In genomic region chr15:7681011-7681410, GRCm38 (mm10) we compare ENCODE assay signal across 27 mouse cellular contexts.
"Had no signal": no experiment of that assay in that cellular context is flagged by ENCODE, and none has a peak within 500 bp of the region (broad histone marks: within the 10 kb centered on the region; RNA-seq: fewer than 3 reads in every experiment).

No protein-coding gene starts in this region.

- DNase-seq: cerebellum, adult 2 months; cerebellum, adult 8-10 months; cerebellum, adult 9-10 months; cerebellum, adult 9-11 months; cerebellum, postnatal 10 days; cerebellum, postnatal 14 days; cerebellum, postnatal 25 days; cerebellum, postnatal 36 days; embryo, embryonic 11 days; forebrain, postnatal 0 days; gastrocnemius, adult 2 months; gastrocnemius, postnatal 10 days; gastrocnemius, postnatal 14 days; gastrocnemius, postnatal 25 days; gastrocnemius, postnatal 36 days; heart, adult 18-20 months had no signal

- H3K4me3 ChIP-seq: embryonic facial prominence, embryonic 12.5 days; embryonic facial prominence, embryonic 13.5 days; embryonic facial prominence, embryonic 15.5 days; erythroblast, embryonic 14.5 days; forebrain, embryonic 10.5 days; forebrain, embryonic 12.5 days; forebrain, embryonic 13.5 days; forebrain, embryonic 15.5 days; gastrocnemius, adult 2 months; heart, embryonic 10.5 days had no signal

- H3K27me3 ChIP-seq: embryonic facial prominence, embryonic 13.5 days; embryonic facial prominence, embryonic 15.5 days; forebrain, embryonic 12.5 days; forebrain, embryonic 13.5 days; forebrain, embryonic 15.5 days had no signal

- H3K4me1 ChIP-seq: embryonic facial prominence, embryonic 12.5 days; embryonic facial prominence, embryonic 13.5 days; embryonic facial prominence, embryonic 15.5 days; forebrain, embryonic 12.5 days; forebrain, embryonic 13.5 days; forebrain, embryonic 15.5 days had no signal

- H3K4me2 ChIP-seq: embryonic facial prominence, embryonic 12.5 days; embryonic facial prominence, embryonic 13.5 days; embryonic facial prominence, embryonic 15.5 days; forebrain, embryonic 12.5 days; forebrain, embryonic 13.5 days; forebrain, embryonic 15.5 days had no signal

- H3K9ac ChIP-seq: embryonic facial prominence, embryonic 12.5 days; embryonic facial prominence, embryonic 13.5 days; embryonic facial prominence, embryonic 15.5 days; forebrain, embryonic 12.5 days; forebrain, embryonic 13.5 days; forebrain, embryonic 15.5 days; forebrain, postnatal 0 days had no signal

- H3K36me3 ChIP-seq: embryonic facial prominence, embryonic 12.5 days; embryonic facial prominence, embryonic 13.5 days; embryonic facial prominence, embryonic 15.5 days; forebrain, embryonic 10.5 days; forebrain, embryonic 12.5 days; forebrain, embryonic 15.5 days; heart, embryonic 10.5 days had no signal

- H3K27ac ChIP-seq: embryonic facial prominence, embryonic 12.5 days; embryonic facial prominence, embryonic 13.5 days; embryonic facial prominence, embryonic 15.5 days; forebrain, embryonic 10.5 days; forebrain, embryonic 12.5 days; forebrain, embryonic 13.5 days; forebrain, embryonic 15.5 days; gastrocnemius, adult 2 months; heart, embryonic 10.5 days had no signal

- H3K9me3 ChIP-seq: embryonic facial prominence, embryonic 12.5 days; embryonic facial prominence, embryonic 13.5 days; embryonic facial prominence, embryonic 15.5 days; forebrain, embryonic 10.5 days; forebrain, embryonic 12.5 days; forebrain, embryonic 13.5 days; forebrain, embryonic 15.5 days; heart, embryonic 10.5 days had no signal

- ATAC-seq: forebrain, embryonic 13.5 days; forebrain, embryonic 14.5 days; forebrain, embryonic 15.5 days; forebrain, embryonic 16.5 days; forebrain, postnatal 0 days had no signal
